Mouse (Mus musculus) hindbrain, embryonic 10.5 days (tissue): ENCODE results near the gene Ugt1a8. TPM values are rescaled to one million over a fixed set of nuclear protein-coding genes. Genes with fewer than 3 reads are reported as not detected.

Experiments
- DNase-seq: peaks from one replicate; pipeline ENCODE4 v3.0.0-alpha.2; 2017; ENCODE audit warnings: low spot score
- H3K27ac ChIP-seq: fragments of 300-500 bp; sonication (generic); 2 replicates; pipeline ENCODE4 v1.5.1; 2016; ENCODE audit warnings: mild to moderate bottlenecking, moderate library complexity
- H3K27me3 ChIP-seq: fragments of 300-500 bp; sonication (generic); 2 replicates; pipeline ENCODE4 v1.6.1; 2016; ENCODE audit warnings: mild to moderate bottlenecking; ENCODE audit not compliant: poor library complexity, insufficient read depth, severe bottlenecking
- H3K36me3 ChIP-seq: fragments of 300-500 bp; sonication (generic); 2 replicates; pipeline ENCODE4 v1.6.1; 2016; ENCODE audit warnings: mild to moderate bottlenecking, moderate library complexity
- H3K4me1 ChIP-seq: fragments of 300-500 bp; sonication (generic); replicated peaks from 2 replicates; pipeline ENCODE4 v1.6.1; 2016; ENCODE audit warnings: mild to moderate bottlenecking
- H3K4me3 ChIP-seq: fragments of 300-500 bp; sonication (generic); 2 replicates; pipeline ENCODE4 v1.5.1; 2016; ENCODE audit warnings: mild to moderate bottlenecking, moderate library complexity
- H3K9me3 ChIP-seq: fragments of 300-500 bp; sonication (generic); 2 replicates; pipeline ENCODE4 v1.6.1; 2016; ENCODE audit warnings: mild to moderate bottlenecking, moderate library complexity
- WGBS: fragments of 180-500 bp; shearing (Covaris S2); methylation state at CpG from one replicate; pipeline ENCODE4 v1.1.7; 2016; 5-methylcytosine and 5-hydroxymethylcytosine counted together
- polyA plus RNA-seq: library from polyadenylated mRNA; unstranded; fragments of >200 nt; fragmentation: Nextera tagmentation; extraction: Ambion mirVana; gene quantifications from 2 replicates; pipeline ENCODE4 v1.2.1, GENCODE M21; 2016

Gene Ugt1a8
- polyA plus RNA-seq, 1 experiment from 2014 or later: not detected

- H3K27me3 ChIP-seq: no peaks in the 10 kb centered on the region
- peaks cover 73% of the 10 kb centered on the region for H3K9me3 ChIP-seq
- no peak for DNase-seq
- no peak overlapping the region for H3K27ac ChIP-seq
- H3K36me3 ChIP-seq: peaks cover 96% of the 10 kb centered on the region
- H3K4me3 ChIP-seq: no peak overlapping the region
- WGBS: 86% methylated on average over 6 of the region's 6 CpGs
- H3K4me1 ChIP-seq: no peaks in the 10 kb centered on the region
Measured at GRCm38 (mm10) chr1:88268070-88268469, 180.5 kb downstream of the Ugt1a8 start.

Other genes with a start within 250 kb of the Ugt1a8 start
- gene Dgkd, start 234.5 kb upstream of the Ugt1a8 start, polyA plus RNA-seq: 32.6 and 33.6 TPM in 2 replicates
- 27.5 and 30.2 TPM in 2 replicates for gene Usp40, start 79.3 kb upstream of the Ugt1a8 start, polyA plus RNA-seq
- gene Ugt1a10, start 32.4 kb upstream of the Ugt1a8 start, polyA plus RNA-seq: not detected in 2 replicates
- gene Ugt1a9, start 17.0 kb upstream of the Ugt1a8 start, polyA plus RNA-seq: not detected in 2 replicates
- gene Ugt1a7c, start 7.2 kb downstream of the Ugt1a8 start, polyA plus RNA-seq: 0.61 and 1.1 TPM in 2 replicates
- not detected in 2 replicates for gene Ugt1a6b, start 15.4 kb downstream of the Ugt1a8 start, polyA plus RNA-seq
- gene Ugt1a6a, start 47.0 kb downstream of the Ugt1a8 start, polyA plus RNA-seq: 0.31 TPM in 1 of 2 replicates, not detected in the other
- gene Ugt1a5, start 78.2 kb downstream of the Ugt1a8 start, polyA plus RNA-seq: not detected in 2 replicates
- gene Ugt1a2, start 112.8 kb downstream of the Ugt1a8 start, polyA plus RNA-seq: 0.12 TPM in 1 of 2 replicates, not detected in the other
- 13.4 and 14.0 TPM in 2 replicates for gene Dnajb3, start 118.0 kb downstream of the Ugt1a8 start, polyA plus RNA-seq
- gene Ugt1a1, start 124.1 kb downstream of the Ugt1a8 start, polyA plus RNA-seq: not detected in 2 replicates
- gene Mroh2a, start 139.2 kb downstream of the Ugt1a8 start, polyA plus RNA-seq: 0.93 and 1.1 TPM in 2 replicates
- gene Hjurp, start 189.8 kb downstream of the Ugt1a8 start, polyA plus RNA-seq: 169 and 205 TPM in 2 replicates
- not detected in 2 replicates for gene Trpm8, start 189.8 kb downstream of the Ugt1a8 start, polyA plus RNA-seq